Mouse (Mus musculus) stomach, embryonic 15.5 days (tissue): Measurements from ENCODE around the gene Vangl2. TPM values are rescaled to one million over a fixed set of nuclear protein-coding genes. Genes with fewer than 3 reads are reported as not detected.

Experiments used
- ATAC-seq: fragments of 200-750 bp; cut with Nextera tagmentation; 2 replicates; pipeline ENCODE4 v1.8.0; 2017; ENCODE audit warnings: low read depth, moderate number of reproducible peaks, moderate TSS enrichment; ENCODE audit not compliant: insufficient read depth, low FRiP score
- H3K27ac ChIP-seq: fragments of 300-500 bp; sonication (generic); 2 replicates; pipeline ENCODE4 v1.5.1; 2015; ENCODE audit warnings: mild to moderate bottlenecking, inconsistent platforms
- H3K27me3 ChIP-seq: fragments of 300-500 bp; sonication (generic); replicated peaks from 2 replicates; pipeline ENCODE4 v1.6.1; 2015; ENCODE audit warnings: inconsistent platforms
- H3K36me3 ChIP-seq: fragments of 300-500 bp; sonication (generic); 2 replicates; pipeline ENCODE4 v1.6.1; 2015; ENCODE audit warnings: inconsistent platforms
- H3K4me1 ChIP-seq: fragments of 300-500 bp; sonication (generic); 2 replicates; pipeline ENCODE4 v1.6.1; 2015; ENCODE audit warnings: inconsistent platforms
- H3K4me2 ChIP-seq: fragments of 300-500 bp; sonication (generic); 2 replicates; pipeline ENCODE4 v1.6.1; 2015; ENCODE audit warnings: mild to moderate bottlenecking, inconsistent platforms
- H3K4me3 ChIP-seq: fragments of 300-500 bp; sonication (generic); replicated peaks from 2 replicates; pipeline ENCODE4 v1.5.1; 2015; ENCODE audit warnings: inconsistent platforms
- H3K9ac ChIP-seq: fragments of 300-500 bp; sonication (generic); 2 replicates; pipeline ENCODE4 v1.6.1; 2015; ENCODE audit warnings: inconsistent platforms
- H3K9me3 ChIP-seq: fragments of 300-500 bp; sonication (generic); 2 replicates; pipeline ENCODE4 v1.6.1; 2016; ENCODE audit warnings: inconsistent platforms
- WGBS: fragments of 180-500 bp; shearing (Covaris S2); methylation state at CpG from one replicate; pipeline ENCODE4 v1.1.7; 2015; 5-methylcytosine and 5-hydroxymethylcytosine counted together
- polyA plus RNA-seq: library from polyadenylated mRNA; unstranded; fragments of >200 nt; fragmentation: Nextera tagmentation; extraction: Ambion mirVana; gene quantifications from 2 replicates; pipeline ENCODE4 v1.2.1, GENCODE M21; 2015

The Vangl2 gene
- polyA plus RNA-seq: 9.9 and 11.3 TPM in 2 replicates

DNA sequence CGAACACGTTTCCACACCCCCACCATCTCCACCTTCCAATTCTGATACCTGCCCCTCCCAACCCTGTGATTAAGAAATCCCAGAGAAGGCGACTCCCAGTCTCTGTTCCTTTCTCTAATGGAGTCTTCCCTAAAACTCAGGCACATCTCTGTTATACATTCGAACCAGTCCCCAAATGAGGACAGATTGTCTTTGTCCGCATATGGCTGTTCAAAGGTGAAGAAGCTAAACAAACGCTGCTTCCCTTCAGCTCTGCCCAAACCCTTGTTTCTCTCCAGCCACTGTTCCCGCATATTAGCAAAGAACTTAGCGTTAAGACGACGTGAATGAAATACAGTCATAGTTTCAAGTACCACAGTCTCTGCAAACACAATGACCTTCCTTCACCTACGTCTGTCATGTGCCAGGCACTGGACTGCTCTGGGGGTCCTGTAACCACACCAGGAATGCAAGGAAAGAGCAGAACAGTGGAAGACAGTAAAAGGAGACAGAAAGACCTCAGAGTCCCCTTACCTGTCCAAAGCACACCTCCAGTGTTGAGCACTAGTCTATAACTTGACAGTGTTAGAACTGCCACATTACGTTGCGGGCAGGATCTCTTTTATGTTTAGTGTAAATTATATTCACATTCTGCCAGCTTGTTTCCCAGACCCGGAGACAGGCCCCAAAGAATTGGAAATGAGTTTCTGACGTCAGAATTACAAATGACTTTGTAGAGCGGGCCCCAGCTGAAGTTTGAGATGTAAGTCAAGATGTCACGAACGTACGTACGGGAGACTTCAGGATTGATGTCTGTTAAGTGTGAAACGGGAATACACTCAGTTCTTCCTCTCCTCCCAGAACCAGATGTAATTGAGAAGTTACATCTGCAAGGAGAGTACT is at the start of gene Vangl2:
Gene Vangl2, minus strand, starts transcription at position 51 of the 882 bp plus-strand sequence.
- Histone ChIP-seq H3K27ac (peak within 1 kb of the TSS; percentile 86), H3K9me3 (no peaks in the 10 kb centered on the region), H3K4me1 (peaks cover 19% of the 10 kb centered on the region), H3K36me3 (no peaks in the 10 kb centered on the region), H3K4me2 (peak within 1 kb of the TSS; percentile 73), H3K27me3 (no peaks in the 10 kb centered on the region), H3K9ac (no peak within 1 kb of the TSS; the same call in 1 of the 2 replicates), H3K4me3 (peak within 1 kb of the TSS; percentile 89)
- 50% methylated on average over 21 of the region's 21 CpGs for WGBS
- no peak for ATAC-seq

DNA sequence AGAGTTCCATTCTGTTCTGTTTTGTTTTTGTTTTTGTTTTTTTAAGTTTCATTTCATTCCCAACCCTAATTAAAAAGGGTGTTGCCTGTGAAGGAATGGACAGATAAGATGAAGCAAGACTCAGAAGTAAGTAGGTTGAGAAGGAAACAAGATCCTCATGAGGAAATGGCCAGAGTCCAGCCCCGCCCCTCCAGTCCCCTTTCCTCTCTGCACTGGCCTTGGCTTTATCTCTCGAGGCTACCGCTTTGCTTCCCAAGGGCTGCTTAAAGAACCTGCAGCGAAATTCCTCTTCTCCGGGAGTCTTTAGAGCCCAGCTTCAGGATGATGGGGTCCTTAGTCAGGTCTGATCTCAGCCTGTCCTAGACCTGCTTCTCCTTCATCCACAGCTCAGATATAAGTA is 49.7 kb upstream of the Vangl2 start:
- no peaks in the 10 kb centered on the region for H3K9me3 ChIP-seq
- H3K4me1 ChIP-seq: peaks cover 3% of the 10 kb centered on the region; the same call in 1 of the 2 replicates
- peaks cover 39% of the 10 kb centered on the region for H3K36me3 ChIP-seq
- H3K4me2 ChIP-seq: no peak overlapping the region
- H3K4me3 ChIP-seq: no peak overlapping the region
- WGBS: 63% methylated on average over 5 of the region's 5 CpGs
- H3K27ac ChIP-seq: no peak overlapping the region
- no peak overlapping the region for H3K9ac ChIP-seq
- no peaks in the 10 kb centered on the region for H3K27me3 ChIP-seq
- no peak for ATAC-seq

DNA sequence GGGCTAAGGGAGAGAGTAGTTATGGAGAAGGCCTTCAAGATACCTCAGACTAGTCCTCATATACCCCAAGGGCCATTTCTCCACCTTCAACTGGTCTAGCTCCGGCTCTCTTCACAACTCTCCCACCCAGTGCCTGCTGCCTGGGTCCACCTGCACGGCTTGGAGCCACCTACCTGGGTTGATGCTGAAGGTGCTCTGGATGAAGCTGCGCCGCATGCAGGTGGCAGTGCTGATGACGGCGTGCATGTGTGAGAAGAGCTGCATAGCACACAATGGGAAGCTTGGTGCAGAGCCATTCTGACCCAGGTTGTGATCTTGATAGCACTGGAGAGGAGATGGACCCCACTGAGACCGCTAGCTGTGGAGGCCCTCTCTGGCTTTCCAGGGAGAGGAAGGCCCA is 44.4 kb upstream of the Vangl2 start:
- no peak overlapping the region for H3K4me3 ChIP-seq
- H3K9ac ChIP-seq: no peak overlapping the region
- 95% methylated on average over 7 of the region's 7 CpGs for WGBS
- H3K27me3 ChIP-seq: no peaks in the 10 kb centered on the region
- ATAC-seq: no peak
- no peak overlapping the region for H3K27ac ChIP-seq
- no peaks in the 10 kb centered on the region for H3K4me1 ChIP-seq
- H3K4me2 ChIP-seq: no peak overlapping the region
- H3K36me3 ChIP-seq: peaks cover 64% of the 10 kb centered on the region
- H3K9me3 ChIP-seq: no peaks in the 10 kb centered on the region

DNA sequence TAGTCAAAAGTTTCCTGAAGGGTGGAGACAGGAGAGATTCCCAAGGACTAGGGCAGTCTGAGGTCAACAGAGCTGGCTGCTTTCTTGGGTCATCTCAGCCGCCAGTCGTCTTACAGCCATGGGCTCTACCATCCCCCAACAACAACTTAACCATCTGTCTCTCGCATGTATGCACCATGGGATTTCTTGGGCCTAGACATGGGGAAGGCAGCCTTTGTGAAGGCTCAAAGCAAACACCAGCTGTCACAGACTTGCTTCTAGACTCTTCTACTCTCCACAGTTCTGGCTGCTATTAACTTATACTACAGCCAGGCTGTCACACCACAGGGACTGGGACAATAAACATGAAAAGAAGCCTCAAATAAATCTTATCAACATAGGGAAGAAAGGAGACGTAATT is 43.3 kb upstream of the Vangl2 start:
- 75% methylated on average over 4 of the region's 4 CpGs for WGBS
- Histone ChIP-seq H3K4me1 (no peaks in the 10 kb centered on the region), H3K27me3 (no peaks in the 10 kb centered on the region), H3K9me3 (no peaks in the 10 kb centered on the region), H3K4me2 (no peak overlapping the region), H3K4me3 (no peak overlapping the region), H3K9ac (no peak overlapping the region), H3K36me3 (peaks cover 72% of the 10 kb centered on the region), H3K27ac (no peak overlapping the region)
- no peak for ATAC-seq

DNA sequence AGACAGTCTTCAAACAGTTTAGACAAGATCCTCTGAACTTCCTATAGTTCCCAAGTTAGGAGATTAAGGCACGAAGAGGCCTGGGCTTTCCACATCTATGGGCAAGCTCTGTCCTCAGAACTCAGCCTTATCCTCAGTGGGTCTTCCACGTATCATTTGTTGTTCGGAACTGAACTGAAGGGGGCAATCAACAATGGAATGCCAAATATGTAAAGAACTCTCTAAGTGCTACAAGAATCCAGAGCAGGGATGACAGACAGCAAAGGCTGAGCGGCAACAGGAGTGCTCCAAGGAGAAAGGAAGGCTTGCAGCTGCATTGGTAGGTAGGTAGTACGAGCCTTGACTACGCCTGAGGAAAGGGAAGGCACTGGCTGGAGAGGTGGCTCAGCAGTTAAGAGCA is 42.0 kb upstream of the Vangl2 start:
- Histone ChIP-seq H3K4me3 (no peak overlapping the region), H3K27me3 (no peaks in the 10 kb centered on the region), H3K4me1 (no peaks in the 10 kb centered on the region), H3K27ac (no peak overlapping the region), H3K9me3 (no peaks in the 10 kb centered on the region), H3K36me3 (peaks cover 79% of the 10 kb centered on the region), H3K9ac (no peak overlapping the region), H3K4me2 (no peak overlapping the region)
- no peak for ATAC-seq
- WGBS: 63% methylated on average over 6 of the region's 6 CpGs

DNA sequence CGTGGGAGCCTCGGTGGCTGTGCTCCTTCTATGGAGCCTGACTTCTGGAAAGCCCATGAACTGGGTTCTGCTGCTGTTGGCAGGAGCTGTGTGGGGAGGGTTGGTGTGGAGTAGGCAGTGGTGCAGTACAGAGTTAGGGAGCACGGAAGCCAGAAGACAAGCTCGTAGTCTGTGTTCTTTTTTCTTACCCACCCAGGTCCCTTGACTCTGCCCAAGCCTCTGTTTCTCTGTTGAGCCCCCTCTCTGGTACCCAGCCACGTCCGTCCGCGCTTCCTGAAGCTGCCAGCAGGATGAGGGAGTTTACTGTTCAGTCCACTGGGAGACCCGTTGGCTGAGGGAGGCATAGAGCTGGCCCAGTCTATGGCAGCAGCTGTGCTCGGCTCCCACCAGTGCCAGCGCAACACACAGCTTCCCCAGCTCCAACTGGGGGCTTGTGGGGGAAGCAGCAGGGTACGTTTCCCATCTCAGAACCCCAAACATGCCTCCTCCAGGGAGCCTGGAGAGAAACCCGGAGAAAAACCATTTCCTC is 36.4 kb upstream of the Vangl2 start:
- no peaks in the 10 kb centered on the region for H3K9me3 ChIP-seq
- WGBS: 77% methylated on average over 13 of the region's 13 CpGs
- no peak overlapping the region for H3K4me3 ChIP-seq
- H3K4me2 ChIP-seq: no peak overlapping the region
- H3K27ac ChIP-seq: no peak overlapping the region
- no peak for ATAC-seq
- peaks cover 36% of the 10 kb centered on the region for H3K36me3 ChIP-seq
- H3K27me3 ChIP-seq: no peaks in the 10 kb centered on the region
- H3K9ac ChIP-seq: no peak overlapping the region
- H3K4me1 ChIP-seq: no peaks in the 10 kb centered on the region

DNA sequence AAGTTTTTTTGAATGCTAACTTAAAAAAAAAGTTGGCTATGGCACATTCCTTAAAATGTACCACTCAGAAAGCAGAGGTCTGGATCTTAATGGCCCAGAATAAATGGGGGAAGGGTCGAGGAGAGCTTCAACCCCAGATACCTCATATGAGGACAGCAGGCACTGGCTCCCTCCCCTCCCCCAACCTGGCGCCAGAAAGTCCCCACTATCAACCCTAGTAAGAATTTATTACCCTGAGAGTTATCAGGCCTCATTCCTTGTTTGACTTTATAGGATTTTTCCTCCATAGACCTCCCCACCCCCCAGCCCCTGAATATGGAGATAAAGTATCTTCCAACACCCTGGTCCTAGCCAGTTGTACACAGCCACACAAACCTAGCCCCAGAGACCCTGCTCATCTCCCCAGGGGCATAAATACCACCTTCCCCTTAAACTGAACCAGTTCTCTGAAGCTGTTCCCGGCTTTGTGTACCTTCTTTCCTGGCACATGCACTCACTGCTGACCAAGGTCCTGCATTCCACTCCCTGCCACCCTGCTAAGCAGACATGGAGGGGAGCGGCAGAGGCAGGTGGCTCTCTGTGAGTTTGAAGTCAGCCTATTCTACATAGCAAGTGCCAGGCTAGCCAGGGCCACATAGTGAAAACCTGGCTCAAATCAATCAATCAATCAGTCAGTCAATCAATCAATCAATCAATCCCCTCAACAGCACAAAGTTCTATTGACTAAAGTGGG is 35.2 kb upstream of the Vangl2 start:
- WGBS: 35% methylated on average over 4 of the region's 4 CpGs
- H3K4me2 ChIP-seq: no peak overlapping the region
- H3K36me3 ChIP-seq: peaks cover 24% of the 10 kb centered on the region
- no peak overlapping the region for H3K4me3 ChIP-seq
- no peaks in the 10 kb centered on the region for H3K9me3 ChIP-seq
- ATAC-seq: no peak
- H3K27me3 ChIP-seq: no peaks in the 10 kb centered on the region
- no peaks in the 10 kb centered on the region for H3K4me1 ChIP-seq
- H3K27ac ChIP-seq: no peak overlapping the region
- no peak overlapping the region for H3K9ac ChIP-seq

DNA sequence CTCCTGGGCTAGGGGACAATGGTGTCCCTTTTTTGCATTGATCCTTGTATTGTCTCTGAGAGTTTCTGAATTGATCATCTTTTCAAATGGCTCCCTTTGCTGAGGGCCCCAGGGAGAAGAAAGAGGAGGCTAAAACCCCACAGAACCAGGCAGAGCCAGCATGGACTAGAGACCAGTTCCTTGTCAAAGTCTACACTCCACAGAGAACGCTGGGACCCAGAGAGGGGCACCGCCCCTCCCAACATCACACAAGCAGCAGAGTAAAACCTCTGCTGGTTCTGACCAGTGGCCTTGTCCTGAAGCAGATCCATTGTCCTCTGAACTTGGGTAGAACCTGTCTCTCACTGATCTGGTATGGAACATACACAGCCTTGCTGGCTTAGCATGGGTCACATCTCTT is 33.9 kb upstream of the Vangl2 start:
- Histone ChIP-seq H3K27me3 (no peaks in the 10 kb centered on the region), H3K27ac (no peak overlapping the region), H3K9ac (no peak overlapping the region), H3K4me3 (no peak overlapping the region), H3K4me1 (no peaks in the 10 kb centered on the region), H3K36me3 (peaks cover 21% of the 10 kb centered on the region), H3K9me3 (no peaks in the 10 kb centered on the region), H3K4me2 (no peak overlapping the region)
- WGBS: 90% methylated on average over 2 of the region's 2 CpGs
- ATAC-seq: no peak

DNA sequence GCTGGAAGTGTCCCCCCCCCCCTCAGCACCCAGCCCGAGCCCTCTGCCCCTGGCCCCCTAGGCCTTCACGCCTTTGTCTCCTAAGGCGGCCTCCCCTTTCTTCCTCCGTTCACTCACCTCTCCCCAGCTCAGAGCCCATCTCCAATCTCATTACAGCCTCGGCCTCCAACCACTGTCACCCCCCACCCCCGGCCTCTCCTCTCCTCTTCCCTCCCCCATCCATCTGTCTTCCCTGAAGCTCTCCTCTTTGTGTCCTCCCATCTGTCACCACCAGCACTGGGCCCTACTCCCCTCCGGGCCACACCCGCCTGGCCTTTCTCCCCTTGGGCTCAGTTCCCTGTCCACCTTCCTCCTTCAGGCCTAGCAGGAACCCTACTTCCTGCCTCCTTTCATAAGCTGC is 33.0 kb upstream of the Vangl2 start:
- Histone ChIP-seq H3K4me1 (no peaks in the 10 kb centered on the region), H3K4me2 (no peak overlapping the region), H3K36me3 (peaks cover 13% of the 10 kb centered on the region), H3K9ac (no peak overlapping the region), H3K27ac (no peak overlapping the region), H3K4me3 (no peak overlapping the region), H3K27me3 (0 out of 2 replicates have a peak, but pooled peaks cover under 1% of the 10 kb centered on the region), H3K9me3 (no peaks in the 10 kb centered on the region)
- 37% methylated on average over 8 of the region's 8 CpGs for WGBS
- ATAC-seq: no peak

DNA sequence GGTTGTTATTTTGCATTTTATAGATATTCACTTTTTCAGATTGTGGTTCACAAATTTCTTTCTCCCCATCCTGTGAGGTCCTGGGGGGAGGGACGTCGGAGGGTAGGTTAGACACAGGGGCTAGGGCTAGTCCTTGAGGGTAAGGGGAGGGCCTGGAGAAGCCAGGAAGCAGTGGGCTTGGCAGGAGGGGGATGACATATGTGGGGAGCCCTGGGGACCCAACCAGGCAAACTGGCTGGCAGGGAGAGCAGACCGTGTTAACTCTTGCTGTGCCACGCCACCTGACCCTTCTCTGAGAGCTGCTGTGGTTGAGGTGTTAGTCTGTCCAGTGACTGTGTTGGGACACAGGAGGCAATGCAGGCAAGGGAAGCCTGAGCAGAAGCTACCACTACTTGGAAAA is 32.4 kb upstream of the Vangl2 start:
- Histone ChIP-seq H3K4me3 (no peak overlapping the region), H3K4me2 (no peak overlapping the region), H3K4me1 (no peaks in the 10 kb centered on the region), H3K27me3 (peaks cover 3% of the 10 kb centered on the region; the same call in 1 of the 2 replicates), H3K36me3 (peaks cover 9% of the 10 kb centered on the region; the same call in 1 of the 2 replicates), H3K9me3 (no peaks in the 10 kb centered on the region), H3K9ac (no peak overlapping the region), H3K27ac (no peak overlapping the region)
- ATAC-seq: no peak
- WGBS: 53% methylated on average over 4 of the region's 4 CpGs

DNA sequence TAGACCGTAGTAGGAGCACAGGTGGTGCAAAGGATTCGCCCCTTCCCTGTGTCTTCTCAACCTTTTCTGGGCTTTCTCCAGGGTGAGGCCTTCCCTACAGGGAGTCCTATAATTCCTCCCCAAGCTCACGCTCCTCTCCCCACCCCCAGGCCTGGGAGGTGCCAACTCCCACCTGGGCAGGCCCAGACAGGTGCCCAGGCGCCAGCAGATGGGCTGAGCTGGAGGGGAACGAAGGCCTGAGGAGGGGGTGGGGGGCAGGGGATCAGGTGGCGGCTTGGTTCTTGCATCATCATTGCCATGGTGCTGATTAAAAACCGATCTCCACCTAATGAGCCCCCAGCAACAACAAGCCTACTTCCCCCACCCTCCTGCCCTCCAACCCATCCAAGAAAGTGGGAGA is 30.6 kb upstream of the Vangl2 start:
- Histone ChIP-seq H3K4me2 (no peak overlapping the region), H3K36me3 (no peaks in the 10 kb centered on the region), H3K4me1 (peaks cover 3% of the 10 kb centered on the region; the same call in 1 of the 2 replicates), H3K9ac (no peak overlapping the region), H3K27me3 (peaks cover 18% of the 10 kb centered on the region; the same call in 1 of the 2 replicates), H3K27ac (no peak overlapping the region), H3K9me3 (no peaks in the 10 kb centered on the region), H3K4me3 (no peak overlapping the region)
- WGBS: 63% methylated on average over 7 of the region's 7 CpGs
- ATAC-seq: no peak

DNA sequence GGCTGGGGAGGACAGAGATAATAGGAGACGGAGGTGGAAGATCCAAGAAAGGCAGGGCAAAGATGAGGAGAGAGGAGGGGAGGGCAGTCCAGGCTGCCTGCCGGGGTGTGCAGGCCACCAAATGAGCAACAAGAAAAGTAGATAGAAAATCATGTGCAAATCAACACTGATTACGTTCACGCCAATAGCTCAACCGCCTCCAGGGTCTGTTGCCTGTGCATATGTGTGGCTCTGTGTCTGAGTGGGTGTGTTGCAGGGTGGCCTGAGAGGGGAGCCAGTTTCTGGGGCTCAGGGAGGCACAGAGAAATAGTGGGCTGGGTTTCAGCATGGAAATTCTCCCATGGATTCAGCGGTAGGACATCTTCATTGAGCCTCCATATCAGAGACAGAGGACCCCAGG is 30.1 kb upstream of the Vangl2 start:
- WGBS: 71% methylated on average over 6 of the region's 6 CpGs
- Histone ChIP-seq H3K36me3 (no peaks in the 10 kb centered on the region), H3K27ac (no peak overlapping the region), H3K9ac (no peak overlapping the region), H3K4me1 (peaks cover 6% of the 10 kb centered on the region; the same call in 1 of the 2 replicates), H3K9me3 (no peaks in the 10 kb centered on the region), H3K27me3 (peaks cover 24% of the 10 kb centered on the region), H3K4me2 (no peak overlapping the region), H3K4me3 (no peak overlapping the region)
- ATAC-seq: no peak
